Mouse (Mus musculus): ENCODE results near the gene Mcm5.

DNA sequence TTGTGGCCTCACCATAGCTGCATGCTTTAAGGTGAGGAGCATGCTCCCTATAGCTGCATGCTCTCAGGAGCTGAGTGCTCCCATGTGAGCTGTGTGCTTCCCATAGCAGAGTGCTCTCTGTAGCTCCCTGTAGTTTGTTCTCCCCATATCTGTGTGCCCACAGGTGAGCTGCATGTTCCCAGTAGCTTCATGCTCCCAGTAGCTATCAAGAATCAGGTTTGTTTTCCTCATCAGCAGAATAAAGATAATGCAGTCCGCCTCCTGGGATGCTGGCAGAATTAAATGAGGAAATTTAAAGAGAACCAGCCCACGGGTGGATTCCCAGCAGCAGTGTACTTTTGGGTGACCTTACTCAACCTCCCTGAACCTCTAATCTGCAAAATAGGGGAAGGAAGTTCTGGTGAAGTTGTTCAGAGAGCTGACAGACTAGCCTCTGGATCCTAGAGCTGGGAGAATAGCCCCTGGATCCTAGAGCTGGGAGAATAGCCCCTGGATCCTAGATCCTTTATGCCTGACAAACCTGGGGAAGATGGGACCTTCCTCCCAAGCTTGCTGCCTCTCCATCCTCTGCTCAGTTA lies 43.2 kb downstream of the Mcm5 start:
- TF ChIP-seq POLR2A (IDR thresholded peaks at IDR 0.05; ENCODE audit: low read depth, low read length) = no peak
- TF ChIP-seq CTCF (IDR thresholded peaks at IDR 0.05; ENCODE audit: extremely low read depth, insufficient read length, insufficient replicate concordance, low read depth, low read length) = no peak
